Mouse (Mus musculus): Measurements from ENCODE around the gene Htra3. TPM values are rescaled to one million over a fixed set of nuclear protein-coding genes. Genes with fewer than 3 reads are reported as not detected.

The Htra3 gene
- polyA plus RNA-seq, 1 experiment from 2014 or later: 15.2 TPM

DNA sequence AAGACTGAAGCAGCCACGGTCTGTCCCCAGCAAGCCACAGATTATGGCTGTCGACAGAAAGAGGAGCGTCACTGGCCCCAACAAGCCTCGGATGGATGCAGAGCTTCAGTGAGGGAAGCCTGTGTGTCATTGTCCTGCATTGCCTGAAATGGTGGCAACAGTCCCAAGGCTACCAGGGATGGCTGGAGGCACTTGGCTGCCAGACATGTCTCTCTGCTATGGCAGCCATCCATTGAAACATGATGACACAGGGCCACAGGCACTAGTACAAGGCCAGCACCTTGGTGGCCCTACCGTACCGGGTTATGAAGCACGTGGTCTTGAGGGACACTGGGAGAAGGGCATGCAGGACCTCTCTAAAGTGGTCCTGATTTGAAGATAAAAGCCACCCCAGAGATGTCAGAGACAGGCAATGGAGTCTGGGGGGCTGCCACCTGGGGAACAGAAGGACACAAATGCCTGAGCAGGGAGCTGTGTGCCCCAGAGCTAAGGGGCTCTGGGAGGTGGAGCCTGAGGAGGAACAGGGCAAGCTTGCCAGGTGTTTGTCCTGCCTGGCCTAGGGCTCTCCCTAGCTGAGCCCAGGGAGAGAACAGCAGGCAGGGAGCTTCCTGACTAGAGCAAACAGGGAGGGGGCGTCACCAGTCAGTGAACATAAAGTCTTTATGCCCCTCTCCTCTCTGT is 11.0 kb upstream of the Htra3 start:
- no peak for ATAC-seq (replicated peaks)
- 80% methylated on average over 8 of the region's 8 CpGs for WGBS
- H3K4me3 ChIP-seq: no peak overlapping the region

DNA sequence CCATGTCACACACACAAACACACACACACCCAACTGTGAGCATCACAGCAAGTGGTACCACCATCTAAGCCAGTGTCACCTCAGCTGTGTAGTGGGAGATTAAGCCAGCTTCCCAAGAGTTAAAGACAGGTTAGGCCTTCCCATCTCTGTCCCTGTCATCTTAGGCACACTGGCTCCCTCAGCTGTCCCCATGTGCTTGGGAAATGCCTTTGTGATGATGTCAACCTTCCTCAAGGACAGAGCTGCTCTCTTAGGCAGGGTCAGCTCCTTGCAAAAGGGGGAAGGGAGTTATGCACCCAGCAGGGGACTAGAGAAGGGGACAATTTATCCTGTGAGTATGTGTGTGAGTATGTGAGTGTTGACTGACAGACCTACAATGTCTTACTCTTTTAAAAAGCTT is 9.8 kb upstream of the Htra3 start:
- Histone ChIP-seq H3K4me1 (no peaks in the 10 kb centered on the region), H3K9ac (no peak overlapping the region), H3K27ac (no peak overlapping the region), H3K9me3 (no peaks in the 10 kb centered on the region), H3K4me2 (no peak overlapping the region), H3K27me3 (replicated peaks) (no peaks in the 10 kb centered on the region), H3K36me3 (replicated peaks) (no peaks in the 10 kb centered on the region), H3K4me3 (no peak overlapping the region)
- no peak for ATAC-seq (replicated peaks)

More for the DNA sequence above, 11.0 kb upstream of the Htra3 start:
- Histone ChIP-seq H3K27ac (no peak overlapping the region), H3K9me3 (no peaks in the 10 kb centered on the region), H3K4me1 (no peaks in the 10 kb centered on the region), H3K4me2 (no peak overlapping the region), H3K27me3 (replicated peaks) (no peaks in the 10 kb centered on the region), H3K36me3 (replicated peaks) (no peaks in the 10 kb centered on the region), H3K9ac (no peak overlapping the region)

DNA sequence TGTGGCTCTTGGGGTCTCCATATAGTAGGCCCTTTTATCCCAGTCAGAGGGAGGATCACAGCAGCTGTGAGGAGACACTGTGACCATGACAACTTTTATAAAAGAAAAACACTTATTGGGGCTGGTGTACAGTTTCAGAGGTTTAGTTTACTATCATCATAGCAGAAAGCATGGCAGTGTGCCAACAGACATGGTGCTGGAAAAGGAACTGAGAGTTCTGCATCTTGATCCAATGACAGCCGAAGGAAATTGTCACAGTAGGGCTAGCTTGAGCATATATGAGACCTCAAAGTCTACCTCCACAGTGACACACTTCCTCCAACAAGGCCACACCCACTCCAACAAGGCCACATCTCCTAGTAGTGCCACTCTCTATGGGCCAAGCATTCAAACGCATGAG is 9.3 kb upstream of the Htra3 start:
- no peak overlapping the region for H3K4me2 ChIP-seq
- H3K27ac ChIP-seq: no peak overlapping the region
- no peaks in the 10 kb centered on the region for H3K36me3 ChIP-seq (replicated peaks)
- no peaks in the 10 kb centered on the region for H3K4me1 ChIP-seq
- H3K9ac ChIP-seq: no peak overlapping the region
- 92% methylated on average over 2 of the region's 2 CpGs for WGBS
- no peak overlapping the region for H3K4me3 ChIP-seq
- no peak for ATAC-seq (replicated peaks)
- H3K27me3 ChIP-seq (replicated peaks): no peaks in the 10 kb centered on the region
- H3K9me3 ChIP-seq: no peaks in the 10 kb centered on the region

DNA sequence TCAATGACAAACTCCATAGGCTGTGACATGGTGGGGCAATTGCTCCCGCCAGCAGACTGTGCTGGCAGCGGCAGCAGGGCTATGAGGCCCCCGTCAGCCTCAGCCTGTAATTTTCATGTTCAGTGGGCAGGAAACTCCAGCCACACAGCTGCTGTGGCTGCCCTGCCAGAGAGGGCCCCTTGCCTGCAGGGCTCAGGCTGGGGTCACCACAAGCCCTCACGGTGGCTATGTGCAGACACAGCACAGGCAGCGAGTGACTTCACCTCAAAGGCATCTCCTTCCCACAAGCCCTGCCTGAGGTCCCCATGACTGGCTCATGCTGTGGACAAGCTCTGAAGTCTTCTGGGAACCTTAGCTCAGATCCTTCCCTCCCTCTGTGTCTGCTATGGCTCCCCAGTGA is 7.5 kb upstream of the Htra3 start:
- Histone ChIP-seq H3K4me3 (no peak overlapping the region), H3K9me3 (no peaks in the 10 kb centered on the region), H3K4me2 (no peak overlapping the region), H3K27ac (no peak overlapping the region), H3K27me3 (replicated peaks) (no peaks in the 10 kb centered on the region), H3K9ac (no peak overlapping the region), H3K36me3 (replicated peaks) (no peaks in the 10 kb centered on the region), H3K4me1 (no peaks in the 10 kb centered on the region)
- ATAC-seq (replicated peaks): no peak
- 68% methylated on average over 5 of the region's 5 CpGs for WGBS

DNA sequence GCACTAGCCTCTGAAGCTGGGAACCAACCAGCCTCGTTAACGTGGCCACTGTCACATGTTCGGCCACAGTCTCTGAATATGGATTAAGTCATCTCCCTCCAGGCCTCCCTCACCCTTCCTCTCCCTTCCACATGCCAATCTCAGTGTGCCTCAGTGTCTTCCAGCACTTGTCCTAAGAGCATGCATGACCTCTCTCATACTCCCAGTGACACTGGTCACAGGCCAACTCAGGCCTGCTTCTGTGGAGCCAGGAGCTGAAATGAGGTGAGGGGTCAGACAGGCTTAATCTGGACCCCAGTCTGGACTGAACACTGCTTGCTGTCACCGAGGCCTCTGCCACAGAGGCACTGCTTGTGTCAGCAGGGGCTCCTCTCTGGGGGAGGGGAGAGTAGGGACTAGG is 6.8 kb upstream of the Htra3 start:
- 0 out of 2 replicates have a peak, but pooled peaks cover 2% of the 10 kb centered on the region for H3K27me3 ChIP-seq (replicated peaks)
- H3K9ac ChIP-seq: no peak overlapping the region
- no peaks in the 10 kb centered on the region for H3K36me3 ChIP-seq (replicated peaks)
- no peak overlapping the region for H3K27ac ChIP-seq
- H3K4me1 ChIP-seq: no peaks in the 10 kb centered on the region
- H3K4me2 ChIP-seq: no peak overlapping the region
- no peak for ATAC-seq (replicated peaks)
- no peaks in the 10 kb centered on the region for H3K9me3 ChIP-seq
- 53% methylated on average over 4 of the region's 4 CpGs for WGBS
- no peak overlapping the region for H3K4me3 ChIP-seq

- no peaks in the 10 kb centered on the region for H3K9me3 ChIP-seq
- H3K4me3 ChIP-seq: no peak overlapping the region
- no peaks in the 10 kb centered on the region for H3K36me3 ChIP-seq (replicated peaks)
- no peak overlapping the region for H3K27ac ChIP-seq
- H3K27me3 ChIP-seq (replicated peaks): peaks cover 10% of the 10 kb centered on the region; the same call in 1 of the 2 replicates
- WGBS: 61% methylated on average over 3 of the region's 3 CpGs
- H3K9ac ChIP-seq: no peak overlapping the region
- no peak overlapping the region for H3K4me2 ChIP-seq
- ATAC-seq (replicated peaks): no peak
- no peaks in the 10 kb centered on the region for H3K4me1 ChIP-seq
Measured at GRCm38 (mm10) chr5:35685079-35685478, 5.5 kb upstream of the Htra3 start.

GRCm38 (mm10) chr5:35680958-35681357 is 1.4 kb upstream of the Htra3 start:
- Histone ChIP-seq H3K4me2 (no peak overlapping the region), H3K27me3 (replicated peaks) (peaks cover 36% of the 10 kb centered on the region), H3K4me1 (peaks cover 6% of the 10 kb centered on the region), H3K36me3 (replicated peaks) (no peaks in the 10 kb centered on the region), H3K27ac (no peak overlapping the region), H3K9me3 (no peaks in the 10 kb centered on the region), H3K9ac (no peak overlapping the region), H3K4me3 (no peak overlapping the region)
- no peak for ATAC-seq (replicated peaks)
- WGBS: 60% methylated on average over 2 of the region's 2 CpGs

GRCm38 (mm10) chr5:35676964-35677363 is 2.6 kb downstream of the Htra3 start:
- no peak for ATAC-seq (replicated peaks)
- peaks cover 6% of the 10 kb centered on the region for H3K4me1 ChIP-seq
- WGBS: 84% methylated on average over 7 of the region's 7 CpGs
- no peak overlapping the region for H3K27ac ChIP-seq
- H3K4me3 ChIP-seq: no peak overlapping the region
- no peaks in the 10 kb centered on the region for H3K9me3 ChIP-seq
- H3K27me3 ChIP-seq (replicated peaks): peaks cover 36% of the 10 kb centered on the region
- H3K9ac ChIP-seq: no peak overlapping the region
- no peak overlapping the region for H3K4me2 ChIP-seq
- H3K36me3 ChIP-seq (replicated peaks): no peaks in the 10 kb centered on the region

DNA sequence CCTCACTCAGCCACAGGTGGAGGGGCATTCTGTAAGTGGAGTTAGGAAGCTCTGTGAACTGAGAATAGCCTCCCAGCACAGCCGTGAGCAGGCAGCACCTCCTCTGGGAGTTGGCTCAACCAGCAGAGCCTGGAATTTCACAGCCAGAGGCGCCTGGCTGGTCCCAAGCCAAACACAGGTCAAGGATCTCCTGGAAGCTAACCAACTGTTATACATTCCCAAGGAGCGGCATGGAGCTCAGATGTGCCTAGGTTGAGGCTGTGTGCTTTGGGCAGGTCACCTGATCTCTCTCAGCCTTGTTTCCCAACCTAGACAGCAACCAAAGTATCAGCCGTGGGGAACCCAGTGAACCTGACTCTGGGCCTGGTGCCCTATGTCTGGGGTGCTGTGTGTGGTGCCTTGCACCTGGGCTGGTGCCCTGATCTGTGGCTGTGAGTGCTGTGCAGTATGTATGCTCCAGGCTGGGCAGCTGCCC is 5.5 kb downstream of the Htra3 start:
- Histone ChIP-seq H3K27me3 (replicated peaks) (peaks cover 17% of the 10 kb centered on the region), H3K9ac (no peak overlapping the region), H3K4me3 (no peak overlapping the region), H3K9me3 (no peaks in the 10 kb centered on the region), H3K36me3 (replicated peaks) (no peaks in the 10 kb centered on the region), H3K27ac (no peak overlapping the region), H3K4me2 (no peak overlapping the region), H3K4me1 (peaks cover 4% of the 10 kb centered on the region)
- 66% methylated on average over 4 of the region's 4 CpGs for WGBS
- no peak for ATAC-seq (replicated peaks)

GRCm38 (mm10) chr5:35673086-35673485 is 6.5 kb downstream of the Htra3 start:
- H3K4me3 ChIP-seq: no peak overlapping the region
- H3K27ac ChIP-seq: no peak overlapping the region
- H3K9ac ChIP-seq: no peak overlapping the region
- no peaks in the 10 kb centered on the region for H3K9me3 ChIP-seq
- no peak overlapping the region for H3K4me2 ChIP-seq
- H3K36me3 ChIP-seq (replicated peaks): no peaks in the 10 kb centered on the region
- H3K4me1 ChIP-seq: no peaks in the 10 kb centered on the region
- no peak for ATAC-seq (replicated peaks)
- peaks cover 7% of the 10 kb centered on the region for H3K27me3 ChIP-seq (replicated peaks)
- 69% methylated on average over 7 of the region's 7 CpGs for WGBS

DNA sequence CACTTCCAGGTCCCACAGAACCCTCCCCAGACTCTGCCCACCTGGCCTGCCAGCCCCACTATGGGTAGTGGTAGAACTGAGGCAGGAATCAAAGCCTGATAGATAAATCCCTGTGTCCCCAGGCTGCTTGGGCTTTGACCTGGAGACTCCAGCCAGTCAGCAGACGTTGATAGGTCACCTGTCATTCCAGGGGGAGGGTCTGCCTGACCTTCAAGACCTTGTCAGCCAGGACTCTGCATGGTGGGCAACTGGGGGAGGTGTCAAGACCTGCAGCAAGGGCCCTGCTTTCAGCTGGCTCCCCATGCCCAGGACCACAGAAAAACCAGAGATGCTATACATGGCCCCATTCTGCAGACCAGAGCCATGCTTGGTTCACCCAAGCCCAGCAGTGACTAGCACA is 7.0 kb downstream of the Htra3 start:
- WGBS: 48% methylated on average over 1 of the region's 1 CpGs
- no peaks in the 10 kb centered on the region for H3K36me3 ChIP-seq (replicated peaks)

DNA sequence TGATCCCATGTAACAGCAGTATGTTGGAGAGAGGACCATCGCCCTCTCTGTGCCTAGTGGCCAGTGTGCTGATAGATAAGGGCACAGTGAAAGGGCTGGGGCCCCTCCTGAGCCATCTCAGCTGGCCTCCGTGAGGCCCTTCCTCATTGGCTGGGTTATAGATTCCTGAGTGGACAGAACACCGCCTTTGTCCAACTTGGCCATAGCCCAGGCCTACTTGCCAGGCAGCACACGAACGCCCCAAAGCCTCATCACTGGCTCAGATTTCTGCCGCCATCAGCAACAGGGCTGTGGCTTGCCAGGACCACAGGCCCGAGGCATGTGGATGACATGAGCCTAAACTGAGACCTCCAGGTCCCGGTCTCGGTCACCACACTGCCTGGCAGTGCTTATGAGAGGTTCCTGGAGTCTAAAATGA is 8.1 kb downstream of the Htra3 start:
- 0 out of 2 replicates have a peak, but pooled peaks have one; percentile 39 for ATAC-seq (replicated peaks)
- H3K4me1 ChIP-seq: no peaks in the 10 kb centered on the region
- no peaks in the 10 kb centered on the region for H3K9me3 ChIP-seq
- H3K36me3 ChIP-seq (replicated peaks): no peaks in the 10 kb centered on the region
- WGBS: 64% methylated on average over 9 of the region's 9 CpGs
- no peak overlapping the region for H3K4me2 ChIP-seq
- H3K27ac ChIP-seq: 0 out of 2 replicates have a peak overlapping the region, but pooled peaks have one; percentile 12
- no peaks in the 10 kb centered on the region for H3K27me3 ChIP-seq (replicated peaks)
- H3K4me3 ChIP-seq: no peak overlapping the region
- no peak overlapping the region for H3K9ac ChIP-seq

More for the DNA sequence above, 7.0 kb downstream of the Htra3 start:
- no peak for ATAC-seq (replicated peaks)
- Histone ChIP-seq H3K9me3 (no peaks in the 10 kb centered on the region), H3K4me2 (no peak overlapping the region), H3K4me1 (no peaks in the 10 kb centered on the region), H3K27me3 (replicated peaks) (0 out of 2 replicates have a peak, but pooled peaks cover 2% of the 10 kb centered on the region), H3K9ac (no peak overlapping the region), H3K4me3 (no peak overlapping the region), H3K27ac (no peak overlapping the region)

- Histone ChIP-seq H3K4me1 (no peaks in the 10 kb centered on the region), H3K4me2 (no peak overlapping the region), H3K9me3 (no peaks in the 10 kb centered on the region), H3K4me3 (no peak overlapping the region), H3K27ac (no peak overlapping the region), H3K36me3 (replicated peaks) (no peaks in the 10 kb centered on the region), H3K9ac (no peak overlapping the region), H3K27me3 (replicated peaks) (no peaks in the 10 kb centered on the region)
- WGBS: 71% methylated on average over 6 of the region's 6 CpGs
- ATAC-seq (replicated peaks): no peak
Measured at GRCm38 (mm10) chr5:35670412-35670801, 9.2 kb downstream of the Htra3 start.
